Mouse (Mus musculus): ENCODE measurements at regions not wholly inside any gene's neighbourhood (a gene's known extent, or its start where the extent isn't known, plus 50 kb on each side); places are given as distances from the start of the nearest gene placed in this dataset.

- TF ChIP-seq CTCF (IDR thresholded peaks at IDR 0.05; ENCODE audit: extremely low read depth, insufficient read length, insufficient replicate concordance, low read depth, low read length) = no peak
- TF ChIP-seq POLR2A (IDR thresholded peaks at IDR 0.05; ENCODE audit: low read depth, low read length) = no peak
Observed at GRCm38 (mm10) chrX:11924639-11925302, 235.4 kb downstream of the Bcor start.
